Mouse (Mus musculus) midbrain, embryonic 14.5 days (tissue): Measurements from ENCODE around the gene Dcaf11. TPM values are rescaled to one million over a fixed set of nuclear protein-coding genes. Genes with fewer than 3 reads are reported as not detected.

Experiments used
- ATAC-seq: fragments of 200-750 bp; cut with Nextera tagmentation; 2 replicates; pipeline ENCODE4 v1.8.0; 2017; ENCODE audit warnings: moderate number of reproducible peaks, moderate library complexity; ENCODE audit not compliant: low FRiP score, low TSS enrichment
- DNase-seq: peaks from one replicate; pipeline ENCODE4 v3.0.0-alpha.2; 2015
- H3K27ac ChIP-seq: fragments of 300-500 bp; sonication (generic); replicated peaks from 2 replicates; pipeline ENCODE4 v1.5.1; 2014; ENCODE audit warnings: mild to moderate bottlenecking, low read depth, low read length, moderate library complexity
- H3K27me3 ChIP-seq: fragments of 300-500 bp; sonication (generic); 2 replicates; pipeline ENCODE4 v1.6.1; 2014; ENCODE audit warnings: low read length, control low read depth, mixed read lengths; ENCODE audit not compliant: control insufficient read depth, insufficient read depth
- H3K36me3 ChIP-seq: fragments of 300-500 bp; sonication (generic); 2 replicates; pipeline ENCODE4 v1.6.1; 2014; ENCODE audit warnings: low read length, control low read depth; ENCODE audit not compliant: control insufficient read depth, insufficient read depth
- H3K4me1 ChIP-seq: fragments of 300-500 bp; sonication (generic); 2 replicates; pipeline ENCODE4 v1.6.1; 2014; ENCODE audit warnings: mild to moderate bottlenecking, antibody characterized with exemption, low read length, control low read depth; ENCODE audit not compliant: control insufficient read depth, insufficient read depth
- H3K4me2 ChIP-seq: fragments of 300-500 bp; sonication (generic); 2 replicates; pipeline ENCODE4 v1.6.1; 2014; ENCODE audit warnings: mild to moderate bottlenecking, low read length, moderate library complexity
- H3K4me3 ChIP-seq: fragments of 300-500 bp; sonication (generic); replicated peaks from 2 replicates; pipeline ENCODE4 v1.5.1; 2014; ENCODE audit warnings: low read depth, low read length
- H3K9ac ChIP-seq: fragments of 300-500 bp; sonication (generic); replicated peaks from 2 replicates; pipeline ENCODE4 v1.6.1; 2014; ENCODE audit warnings: mild to moderate bottlenecking, low read length, moderate library complexity
- H3K9me3 ChIP-seq: fragments of 300-500 bp; sonication (generic); 2 replicates; pipeline ENCODE4 v1.6.1; 2016; ENCODE audit warnings: low read length, control low read depth, mixed read lengths; ENCODE audit not compliant: control insufficient read depth
- WGBS: fragments of 180-500 bp; shearing (Covaris S2); extraction: QIAGEN DNeasy Blood & Tissue Kit; methylation state at CpG from one replicate; pipeline ENCODE4 v1.1.7; 2014; 5-methylcytosine and 5-hydroxymethylcytosine counted together
- polyA plus RNA-seq: library from polyadenylated mRNA; unstranded; fragments of >200 nt; fragmentation: Nextera tagmentation; extraction: Ambion mirVana; gene quantifications from 2 replicates; pipeline ENCODE4 v1.2.1, GENCODE M21; 2014

Dcaf11 gene
- polyA plus RNA-seq, 1 experiment from 2014 or later = 133 TPM

GRCm38 (mm10) chr14:55584702-55585565 is 25.1 kb downstream of the Dcaf11 start, which contains the start of gene Emc9:
Gene Emc9, minus strand, starts transcription at chr14:55585302.
- Histone ChIP-seq H3K36me3 (peaks cover 26% of the 10 kb centered on the region), H3K4me3 (peak within 1 kb of the TSS; percentile 41), H3K9me3 (no peaks in the 10 kb centered on the region; the same call in 1 of the 2 replicates), H3K27ac (peak within 1 kb of the TSS; percentile 37; the same call in 1 of the 2 replicates), H3K27me3 (no peaks in the 10 kb centered on the region), H3K4me1 (0 out of 2 replicates have a peak, but pooled peaks cover under 1% of the 10 kb centered on the region), H3K4me2 (peak within 1 kb of the TSS; percentile 68), H3K9ac (peak within 1 kb of the TSS; percentile 68)
- DNase-seq (peak; percentile 45), ATAC-seq (peak; percentile 70)
- 3% methylated on average over 43 of the region's 43 CpGs for WGBS

GRCm38 (mm10) chr14:55585566-55585960 is 25.8 kb downstream of the Dcaf11 start:
- Histone ChIP-seq H3K9me3 (no peaks in the 10 kb centered on the region; the same call in 1 of the 2 replicates), H3K4me3 (no peak overlapping the region), H3K4me2 (peak overlapping the region; percentile 68), H3K4me1 (peaks cover 6% of the 10 kb centered on the region), H3K27ac (no peak overlapping the region), H3K27me3 (no peaks in the 10 kb centered on the region), H3K9ac (no peak overlapping the region), H3K36me3 (peaks cover 21% of the 10 kb centered on the region)
- ATAC-seq (no peak), DNase-seq (no peak)
- 68% methylated on average over 6 of the region's 6 CpGs for WGBS

- ATAC-seq = no peak
- no peak overlapping the region for H3K4me2 ChIP-seq
- H3K9me3 ChIP-seq = no peaks in the 10 kb centered on the region; the same call in 1 of the 2 replicates
Measured at GRCm38 (mm10) chr14:55586149-55586548, 26.3 kb downstream of the Dcaf11 start.

GRCm38 (mm10) chr14:55589271-55589670 is 29.5 kb downstream of the Dcaf11 start:
- Histone ChIP-seq H3K27me3 (no peaks in the 10 kb centered on the region), H3K4me2 (no peak overlapping the region), H3K9me3 (no peaks in the 10 kb centered on the region), H3K27ac (no peak overlapping the region), H3K9ac (no peak overlapping the region), H3K4me3 (no peak overlapping the region), H3K36me3 (peaks cover 11% of the 10 kb centered on the region), H3K4me1 (peaks cover 18% of the 10 kb centered on the region)
- ATAC-seq (no peak), DNase-seq (no peak)
- 97% methylated on average over 5 of the region's 5 CpGs for WGBS

More at GRCm38 (mm10) chr14:55586149-55586548, 26.3 kb downstream of the Dcaf11 start:
- Histone ChIP-seq H3K27me3 (no peaks in the 10 kb centered on the region), H3K27ac (no peak overlapping the region), H3K9ac (no peak overlapping the region), H3K4me3 (no peak overlapping the region), H3K4me1 (peaks cover 6% of the 10 kb centered on the region), H3K36me3 (peaks cover 15% of the 10 kb centered on the region)
- WGBS = 94% methylated on average over 2 of the region's 2 CpGs
- DNase-seq = no peak

- peaks cover 18% of the 10 kb centered on the region for H3K36me3 ChIP-seq
- peaks cover 18% of the 10 kb centered on the region for H3K4me1 ChIP-seq
- 92% methylated on average over 11 of the region's 11 CpGs for WGBS
- DNase-seq (no peak), ATAC-seq (no peak)
- peak overlapping the region; percentile 88; the same call in 1 of the 2 replicates for H3K9ac ChIP-seq
- H3K4me3 ChIP-seq = peak overlapping the region; percentile 90
- H3K4me2 ChIP-seq = peak overlapping the region; percentile 98
- no peaks in the 10 kb centered on the region for H3K9me3 ChIP-seq
- H3K27me3 ChIP-seq = no peaks in the 10 kb centered on the region
- no peak overlapping the region for H3K27ac ChIP-seq
Measured at GRCm38 (mm10) chr14:55589771-55590448, 30.1 kb downstream of the Dcaf11 start.

- H3K9ac ChIP-seq = peak within 1 kb of the TSS; percentile 88
- ATAC-seq = peak; percentile 95
- H3K27me3 ChIP-seq = no peaks in the 10 kb centered on the region
- no peaks in the 10 kb centered on the region for H3K9me3 ChIP-seq
- H3K4me1 ChIP-seq = peaks cover 18% of the 10 kb centered on the region
- peak within 1 kb of the TSS; percentile 90 for H3K4me3 ChIP-seq
- WGBS = under 1% methylated on average over 22 of the region's 22 CpGs
- H3K36me3 ChIP-seq = peaks cover 27% of the 10 kb centered on the region
- H3K27ac ChIP-seq = peak within 1 kb of the TSS; percentile 90
- peak within 1 kb of the TSS; percentile 98 for H3K4me2 ChIP-seq
- peak; percentile 94 for DNase-seq
Measured at GRCm38 (mm10) chr14:55590748-55591330, 31.0 kb downstream of the Dcaf11 start, which contains the start of gene Psme2. Gene Psme2, minus strand, starts transcription at chr14:55591113.

- DNase-seq (peak; percentile 93), ATAC-seq (peak; percentile 89)
- Histone ChIP-seq H3K4me1 (peaks cover 18% of the 10 kb centered on the region), H3K9ac (peak within 1 kb of the TSS; percentile 88), H3K36me3 (peaks cover 33% of the 10 kb centered on the region), H3K9me3 (no peaks in the 10 kb centered on the region), H3K4me2 (peak within 1 kb of the TSS; percentile 98), H3K4me3 (peak within 1 kb of the TSS; percentile 90), H3K27ac (peak within 1 kb of the TSS; percentile 90), H3K27me3 (no peaks in the 10 kb centered on the region)
- under 1% methylated on average over 33 of the region's 33 CpGs for WGBS
Measured at GRCm38 (mm10) chr14:55591331-55591891, 31.6 kb downstream of the Dcaf11 start, which contains the start of gene Rnf31. Gene Rnf31, plus strand, starts transcription at chr14:55591708.

- Histone ChIP-seq H3K27ac (peak overlapping the region; percentile 90; the same call in 1 of the 2 replicates), H3K9me3 (no peaks in the 10 kb centered on the region), H3K9ac (peak overlapping the region; percentile 88), H3K4me3 (peak overlapping the region; percentile 90), H3K4me1 (peaks cover 18% of the 10 kb centered on the region), H3K36me3 (peaks cover 37% of the 10 kb centered on the region), H3K27me3 (no peaks in the 10 kb centered on the region), H3K4me2 (peak overlapping the region; percentile 98)
- ATAC-seq (no peak), DNase-seq (no peak)
- WGBS = 10% methylated on average over 16 of the region's 16 CpGs
Measured at GRCm38 (mm10) chr14:55592226-55592625, 32.4 kb downstream of the Dcaf11 start.
